Mouse (Mus musculus) G1E (cell line): ENCODE measurements around the gene Uck2.

Experiments
- CTCF ChIP-seq: IDR thresholded peaks from 2 replicates; pipeline ENCODE4 v1.5.1; 2012; ENCODE audit warnings: low read depth, low read length, inconsistent platforms, mixed read lengths
- GATA2 ChIP-seq: IDR thresholded peaks from 2 replicates; pipeline ENCODE4 v1.6.1; 2012; ENCODE audit warnings: low read depth, low read length, inconsistent platforms, borderline replicate concordance
- POLR2AphosphoS5 ChIP-seq: IDR thresholded peaks from 2 replicates; pipeline ENCODE4 v1.6.1; 2012; ENCODE audit warnings: low read depth, low read length, inconsistent platforms; ENCODE audit not compliant: insufficient replicate concordance
- TAL1 ChIP-seq: conservative IDR thresholded peaks from 2 replicates; pipeline ENCODE4 v1.6.1; 2012; ENCODE audit warnings: low read depth, low read length, inconsistent platforms, mixed read lengths

DNA sequence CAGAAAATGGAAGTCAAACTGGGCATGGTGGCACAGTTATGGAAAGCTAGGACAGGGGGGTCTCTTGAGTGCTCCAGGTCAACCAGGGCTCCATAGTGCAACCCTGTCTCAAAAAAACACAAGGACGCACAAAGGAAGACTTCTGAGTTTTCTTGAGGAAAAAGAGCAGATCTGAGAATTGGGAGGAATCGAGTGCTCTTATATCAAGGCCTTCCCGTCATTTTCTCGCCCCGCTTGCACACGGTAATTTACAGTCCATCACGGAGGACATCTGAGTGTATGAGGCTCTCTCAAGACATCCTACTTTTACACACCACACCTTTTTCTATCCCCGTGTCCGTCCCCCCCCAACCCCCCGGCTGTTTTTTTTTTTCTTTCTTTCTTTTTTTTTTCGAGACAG is 22.6 kb upstream of the Uck2 start:
- TF ChIP-seq CTCF (no peak), TAL1 (no peak), POLR2AphosphoS5 (no peak), GATA2 (no peak)
